Mouse (Mus musculus) Patski (cell line): ENCODE results near the gene Tmem269. TPM values are rescaled to one million over a fixed set of nuclear protein-coding genes. Genes with fewer than 3 reads are reported as not detected.

Source experiments
- ATAC-seq: fragments of 100-300 bp; one replicate; pipeline ENCODE4 v1.8.0; 2021
- CTCF ChIA-PET: fragments of 350-600 bp; sonication (Branson Sonifier 250); formaldehyde crosslinking; loops from one replicate; lab custom pipeline; 2022; ENCODE audit warnings: inconsistent platforms; lab: Charles Lee
- POLR2A ChIA-PET: fragments of 350-600 bp; sonication (Branson Sonifier 250); formaldehyde crosslinking; loops from one replicate; lab custom pipeline; 2022; ENCODE audit warnings: antibody characterized with exemption, inconsistent platforms; lab: Charles Lee
- DNase-seq: peaks from one replicate; pipeline ENCODE4 v3.0.0-alpha.2; 2011; ENCODE audit warnings: low read depth, low spot score
- H3K27me3 ChIP-seq: fragments of 371-371 bp; one replicate; pipeline ENCODE4 v1.5.1; 2021
- CTCF ChIP-seq: fragments of 100-300 bp; IDR thresholded peaks from one replicate; pipeline ENCODE4 v1.5.1; 2021
- in situ Hi-C: fragments of 300-500 bp; cut with MboI; formaldehyde crosslinking; loops from 3 replicates; pipeline ENCODE4 v1.11.1; 2018; ENCODE audit warnings: low pct_unique_long_range_greater_than_20kb, mixed read lengths
- polyA plus RNA-seq: library from polyadenylated mRNA; unstranded; gene quantifications from one replicate; pipeline ENCODE4 v1.2.3, GENCODE M21; 2021

Tmem269 gene
- polyA plus RNA-seq, 1 experiment from 2014 or later = not detected

- DNase-seq (no peak), ATAC-seq (no peak)
- in situ Hi-C loops = loop anchor here (5.0 to 10.0 kb wide), 3 partner anchors 176 to 423 kb away; partner anchors contain the start of genes Ccdc30, Foxj3 and Frg2f1
- H3K27me3 ChIP-seq = no peaks in the 10 kb centered on the region
- ChIA-PET POLR2A (no interaction called here), CTCF (interaction anchor here (1.1 kb wide), 1 partner anchor 100 kb away, joined by 4 read pairs; no protein-coding TSS in a partner anchor)
- no peak for TF ChIP-seq CTCF
Observed at GRCm38 (mm10) chr4:119241664-119242063, 23.6 kb upstream of the Tmem269 start.

- ATAC-seq (peak; percentile 44), DNase-seq (no peak)
- ChIA-PET CTCF (interaction anchor here (0.9 to 2.2 kb wide), 8 partner anchors 8 to 395 kb away, joined by 3 to 11 read pairs (median 3); no protein-coding TSS in a partner anchor), POLR2A (no interaction called here)
- TF ChIP-seq CTCF = no peak
- H3K27me3 ChIP-seq = no peaks in the 10 kb centered on the region
- in situ Hi-C loops = no loop called here
Observed at GRCm38 (mm10) chr4:119239181-119239682, 21.2 kb upstream of the Tmem269 start.

- DNase-seq (no peak), ATAC-seq (no peak)
- no peak for TF ChIP-seq CTCF
- in situ Hi-C loops = no loop called here
- ChIA-PET POLR2A (no interaction called here), CTCF (interaction anchor here (1.2 to 2.2 kb wide), 6 partner anchors 9 to 396 kb away, joined by 3 to 11 read pairs (median 3); no protein-coding TSS in a partner anchor)
- no peaks in the 10 kb centered on the region for H3K27me3 ChIP-seq
Observed at GRCm38 (mm10) chr4:119238661-119239060, 20.6 kb upstream of the Tmem269 start.

- no peaks in the 10 kb centered on the region for H3K27me3 ChIP-seq
- in situ Hi-C loops = no loop called here
- ATAC-seq = no peak
- no peak for TF ChIP-seq CTCF
- CTCF ChIA-PET = interaction anchor here (0.7 to 1.3 kb wide), 4 partner anchors 11 to 149 kb away, joined by 3 to 4 read pairs (median 3); no protein-coding TSS in a partner anchor
- DNase-seq = no peak
- POLR2A ChIA-PET = no interaction called here
Observed at GRCm38 (mm10) chr4:119234348-119234747, 16.3 kb upstream of the Tmem269 start.

DNA sequence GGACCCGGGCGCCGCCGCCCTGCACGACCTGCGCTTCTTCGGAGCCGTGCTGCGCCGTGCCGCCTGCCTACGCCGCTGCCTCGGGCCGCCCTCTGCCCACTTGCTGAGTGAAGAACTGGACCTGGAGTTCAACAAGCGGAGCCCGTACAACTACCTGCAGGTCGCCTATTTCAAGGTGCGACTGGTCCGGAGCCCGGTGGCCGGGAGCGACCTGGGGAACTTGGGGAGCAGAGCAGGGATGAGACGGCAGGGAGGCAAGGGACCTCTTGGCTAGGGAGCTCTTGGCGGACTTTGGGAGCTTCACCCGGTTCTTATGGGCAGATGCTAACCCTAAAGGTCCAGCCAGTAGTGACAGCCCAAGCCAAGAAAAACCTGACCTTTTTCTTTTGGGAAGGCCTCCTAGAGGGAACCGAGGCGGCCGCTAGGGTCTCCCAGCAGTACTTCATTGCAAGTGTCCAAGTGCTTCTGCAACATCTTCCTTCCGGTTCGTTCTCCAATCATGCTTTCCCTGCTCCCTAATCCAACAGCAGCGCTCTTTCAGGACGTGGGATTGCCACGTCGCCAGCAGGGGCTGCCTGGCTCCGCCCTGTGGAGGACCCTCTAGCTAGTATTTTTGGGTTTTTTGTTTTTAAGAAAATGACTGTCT is 15.4 kb upstream of the Tmem269 start:
- DNase-seq (no peak), ATAC-seq (peak; percentile 38)
- no peak for TF ChIP-seq CTCF
- POLR2A ChIA-PET = no interaction called here
- H3K27me3 ChIP-seq = no peaks in the 10 kb centered on the region
- CTCF ChIA-PET = interaction anchor here (0.8 to 1.4 kb wide), 3 partner anchors 15 to 150 kb away, joined by 3 to 4 read pairs (median 4); no protein-coding TSS in a partner anchor
- in situ Hi-C loops = no loop called here

DNA sequence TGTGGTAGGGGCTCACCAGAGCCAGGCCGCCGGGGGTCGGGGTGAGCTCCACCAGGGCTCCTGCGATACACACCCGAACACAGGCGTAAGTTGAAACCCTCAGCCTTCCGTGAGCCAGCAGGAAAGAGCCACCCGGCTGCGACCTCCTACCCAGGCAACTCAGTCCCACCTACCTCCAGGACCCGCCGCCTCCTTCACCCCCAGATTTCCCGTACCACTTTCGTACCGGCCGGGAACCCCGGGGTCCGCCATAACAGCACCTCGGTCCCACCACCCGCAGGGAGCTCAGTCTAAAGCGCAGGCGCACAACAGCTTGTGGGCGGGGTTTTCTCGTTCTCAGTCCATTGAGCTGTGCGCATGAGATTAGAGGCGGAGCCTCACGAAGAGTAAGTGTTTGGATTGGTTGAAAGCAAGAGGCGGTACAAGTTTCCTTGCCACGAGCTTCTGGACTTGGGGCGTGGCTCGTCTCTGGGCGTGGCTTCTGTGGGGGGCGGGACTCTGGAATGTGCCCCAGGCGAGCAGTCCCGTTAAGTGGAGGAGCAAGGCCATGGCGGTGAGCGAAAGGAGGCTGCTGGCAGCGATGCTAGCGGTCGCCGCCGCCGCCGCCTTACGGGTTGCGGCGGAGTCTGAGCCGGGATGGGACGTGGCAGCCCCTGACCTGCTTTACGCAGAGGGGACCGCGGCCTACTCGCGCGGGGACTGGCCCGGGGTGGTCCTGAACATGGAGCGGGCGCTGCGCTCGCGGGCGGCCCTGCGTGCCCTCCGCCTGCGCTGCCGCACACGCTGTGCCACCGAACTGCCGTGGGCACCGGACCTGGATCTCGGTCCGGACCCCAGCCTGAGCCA is 14.6 kb upstream of the Tmem269 start, which contains the start of the genes AU022252 and P3h1:
AU022252 (minus strand) TSS at position 303 of the 846 bp plus-strand sequence.
P3h1 (plus strand) TSS at position 506 of the 846 bp plus-strand sequence.
- ATAC-seq = peak; percentile 82
- POLR2A ChIA-PET = interaction anchor here (1.0 kb wide), 1 partner anchor 12 kb away, joined by 3 read pairs; no protein-coding TSS in a partner anchor
- peak; percentile 96 for DNase-seq
- in situ Hi-C loops = no loop called here
- H3K27me3 ChIP-seq = no peaks in the 10 kb centered on the region
- TF ChIP-seq CTCF = no peak
- CTCF ChIA-PET = interaction anchor here (0.8 to 1.4 kb wide), 3 partner anchors 13 to 76 kb away, joined by 3 to 4 read pairs (median 4); no protein-coding TSS in a partner anchor

DNA sequence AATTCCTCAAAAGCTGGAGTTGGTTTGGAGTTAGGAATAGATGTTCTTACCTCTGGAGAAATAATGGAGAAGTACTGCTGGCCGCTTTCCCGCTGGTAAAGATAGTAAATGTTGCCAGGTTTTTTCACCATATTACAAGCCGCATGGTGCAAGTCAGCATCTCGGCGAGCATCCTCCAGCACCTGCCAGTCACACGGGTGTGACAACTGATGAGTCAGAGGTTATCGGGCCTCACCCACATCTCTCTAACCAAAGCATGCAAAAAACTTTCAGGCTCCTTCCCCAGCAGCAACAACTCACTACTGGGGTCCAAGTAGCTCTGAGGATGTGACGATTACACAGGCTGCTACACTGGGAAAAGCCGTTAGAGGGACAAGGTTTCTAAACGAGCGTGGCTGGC is 8.7 kb upstream of the Tmem269 start:
- ATAC-seq = no peak
- no peak for TF ChIP-seq CTCF
- ChIA-PET POLR2A (no interaction called here), CTCF (no interaction called here)
- DNase-seq = no peak
- H3K27me3 ChIP-seq = no peaks in the 10 kb centered on the region
- in situ Hi-C loops = no loop called here

GRCm38 (mm10) chr4:119225719-119226118 is 7.7 kb upstream of the Tmem269 start:
- CTCF ChIA-PET = no interaction called here
- POLR2A ChIA-PET = interaction anchor here (0.6 kb wide), 1 partner anchor 24 kb away, joined by 4 read pairs; no protein-coding TSS in a partner anchor
- ATAC-seq (no peak), DNase-seq (no peak)
- no peaks in the 10 kb centered on the region for H3K27me3 ChIP-seq
- in situ Hi-C loops = no loop called here
- TF ChIP-seq CTCF = no peak

DNA sequence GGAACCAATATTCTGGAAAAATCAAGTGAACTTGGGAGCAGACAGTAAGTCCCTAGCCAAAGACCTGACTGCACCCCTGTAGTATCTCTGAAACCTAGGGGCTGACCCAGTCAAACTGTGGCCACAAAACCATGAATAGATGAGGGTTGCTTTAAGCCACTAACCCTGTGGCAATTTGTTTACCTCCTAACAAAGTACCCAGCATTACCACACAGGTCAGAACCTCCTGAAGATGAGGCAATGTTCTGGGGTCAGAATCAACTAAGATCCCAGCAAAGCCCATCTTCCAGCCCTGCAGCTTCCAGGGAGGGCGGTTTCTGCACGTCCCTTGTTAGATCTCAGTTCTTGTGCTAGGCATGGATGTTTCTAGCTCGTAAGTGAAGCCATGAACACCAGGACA is 6.5 kb upstream of the Tmem269 start:
- in situ Hi-C loops = no loop called here
- DNase-seq = no peak
- TF ChIP-seq CTCF = no peak
- no peaks in the 10 kb centered on the region for H3K27me3 ChIP-seq
- CTCF ChIA-PET = interaction anchor here (0.7 kb wide), 1 partner anchor 52 kb away, joined by 3 read pairs; no protein-coding TSS in a partner anchor
- POLR2A ChIA-PET = no interaction called here
- ATAC-seq = no peak

DNA sequence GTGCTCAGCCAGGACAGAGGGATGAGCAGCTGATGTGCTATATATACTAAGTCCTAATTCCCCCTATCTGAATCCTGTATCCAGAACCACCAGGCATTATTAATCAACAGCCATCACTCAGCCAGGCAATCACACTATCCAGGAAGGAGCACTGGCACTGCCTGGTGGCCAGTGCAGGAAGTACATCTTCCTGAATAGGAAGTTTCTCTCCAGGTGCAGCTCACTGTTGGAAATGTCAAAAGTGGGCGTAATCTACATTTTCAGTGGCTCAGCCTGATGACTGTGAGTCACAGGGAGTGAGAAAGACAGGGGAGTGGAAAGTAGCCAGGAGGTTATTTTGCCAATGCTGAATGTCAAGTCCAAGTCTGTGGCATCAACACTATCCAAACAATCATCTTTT is 5.7 kb upstream of the Tmem269 start:
- ChIA-PET POLR2A (no interaction called here), CTCF (interaction anchor here (0.7 kb wide), 1 partner anchor 51 kb away, joined by 3 read pairs; no protein-coding TSS in a partner anchor)
- DNase-seq (no peak), ATAC-seq (no peak)
- in situ Hi-C loops = no loop called here
- H3K27me3 ChIP-seq = no peaks in the 10 kb centered on the region
- TF ChIP-seq CTCF = peak; percentile 75
